Mouse (Mus musculus) cerebellum, adult 18-20 months (tissue): ENCODE measurements around the gene Ubl7.
"Not testable (repeated sequence)": the region's sequence is repeated elsewhere in the genome, so short reads cannot be mapped to it uniquely, and the experiment has no call there.

Experiments
- DNase-seq, 2 experiments: peaks; one replicate each; pipeline ENCODE4 v3.0.0; 2021

Ubl7 gene

GRCm38 (mm10) chr9:57910254-57911160 lies at the start of gene Ubl7:
Ubl7 (plus strand) TSS chr9:57910979.
- DNase-seq, result peak; percentile 91 to 95

- peak; percentile 67 to 74 for DNase-seq
These were observed 48.8 kb upstream of the Ubl7 start for GRCm38 (mm10) chr9:57861951-57862471.

GRCm38 (mm10) chr9:57864336-57864735 lies 46.4 kb upstream of the Ubl7 start:
- DNase-seq, result no peak

- no peak for DNase-seq
These were observed 44.2 kb upstream of the Ubl7 start for GRCm38 (mm10) chr9:57866530-57866929.

GRCm38 (mm10) chr9:57867236-57867635 lies 43.5 kb upstream of the Ubl7 start:
- DNase-seq, result no peak

GRCm38 (mm10) chr9:57867880-57868279 lies 42.9 kb upstream of the Ubl7 start:
- no peak for DNase-seq

GRCm38 (mm10) chr9:57868767-57869166 lies 42.0 kb upstream of the Ubl7 start:
- DNase-seq, result no peak

- DNase-seq, result no peak
These were observed 40.4 kb upstream of the Ubl7 start for GRCm38 (mm10) chr9:57870273-57870816.

GRCm38 (mm10) chr9:57874134-57874533 lies 36.6 kb upstream of the Ubl7 start:
- no peak for DNase-seq

GRCm38 (mm10) chr9:57874994-57875393 lies 35.8 kb upstream of the Ubl7 start:
- no peak for DNase-seq

GRCm38 (mm10) chr9:57879213-57879612 lies 31.6 kb upstream of the Ubl7 start:
- no peak for DNase-seq

GRCm38 (mm10) chr9:57880278-57880677 lies 30.5 kb upstream of the Ubl7 start:
- no peak for DNase-seq

GRCm38 (mm10) chr9:57881781-57882180 lies 29.0 kb upstream of the Ubl7 start:
- DNase-seq, result not testable (repeated sequence)

GRCm38 (mm10) chr9:57883413-57883812 lies 27.4 kb upstream of the Ubl7 start:
- no peak for DNase-seq

GRCm38 (mm10) chr9:57888119-57888518 lies 22.7 kb upstream of the Ubl7 start:
- no peak for DNase-seq

GRCm38 (mm10) chr9:57900478-57900877 lies 10.3 kb upstream of the Ubl7 start:
- no peak for DNase-seq

GRCm38 (mm10) chr9:57901197-57901596 lies 9.6 kb upstream of the Ubl7 start:
- DNase-seq, result no peak

- no peak for DNase-seq
These were observed 9.2 kb upstream of the Ubl7 start for GRCm38 (mm10) chr9:57901601-57902000.

GRCm38 (mm10) chr9:57902132-57902531 lies 8.6 kb upstream of the Ubl7 start:
- DNase-seq, result no peak

GRCm38 (mm10) chr9:57903589-57904249 lies 7.1 kb upstream of the Ubl7 start:
- no peak for DNase-seq

GRCm38 (mm10) chr9:57904250-57904644 lies 6.5 kb upstream of the Ubl7 start:
- no peak for DNase-seq

- DNase-seq, result no peak
These were observed 3.6 kb upstream of the Ubl7 start for GRCm38 (mm10) chr9:57907206-57907605.

GRCm38 (mm10) chr9:57912571-57912970 lies 1.8 kb downstream of the Ubl7 start:
- DNase-seq, result no peak
